Mouse (Mus musculus) stomach, postnatal 0 days (tissue): ENCODE data around the gene Sult2b1. TPM values are rescaled to one million over a fixed set of nuclear protein-coding genes. Genes with fewer than 3 reads are reported as not detected.
A peak's percentile ranks its signal among the peaks of the same experiment; 100 is the strongest.

ENCODE experiments used
- ATAC-seq: fragments of 200-750 bp; cut with Nextera tagmentation; 2 replicates; pipeline ENCODE4 v1.8.0; 2017; ENCODE audit not compliant: low FRiP score, low TSS enrichment
- DNase-seq: peaks from one replicate; pipeline ENCODE4 v3.0.0-alpha.2; 2016; ENCODE audit warnings: low spot score
- H3K27ac ChIP-seq: fragments of 300-500 bp; sonication (generic); replicated peaks from 2 replicates; pipeline ENCODE4 v1.5.1; 2014; ENCODE audit warnings: mild to moderate bottlenecking, control low read depth
- H3K27me3 ChIP-seq: fragments of 300-500 bp; sonication (generic); 2 replicates; pipeline ENCODE4 v1.6.1; 2014; ENCODE audit warnings: low read length; ENCODE audit not compliant: control insufficient read depth, insufficient read depth
- H3K36me3 ChIP-seq: fragments of 300-500 bp; sonication (generic); 2 replicates; pipeline ENCODE4 v1.6.1; 2014; ENCODE audit warnings: low read length, mixed read lengths; ENCODE audit not compliant: control insufficient read depth, insufficient read depth
- H3K4me1 ChIP-seq: fragments of 300-500 bp; sonication (generic); replicated peaks from 2 replicates; pipeline ENCODE4 v1.6.1; 2014; ENCODE audit warnings: antibody characterized with exemption; ENCODE audit not compliant: control insufficient read depth, insufficient read depth
- H3K4me2 ChIP-seq: fragments of 300-500 bp; sonication (generic); replicated peaks from 2 replicates; pipeline ENCODE4 v1.6.1; 2014; ENCODE audit warnings: low read depth, mild to moderate bottlenecking, control low read depth, moderate library complexity
- H3K4me3 ChIP-seq: fragments of 300-500 bp; sonication (generic); 2 replicates; pipeline ENCODE4 v1.5.1; 2014; ENCODE audit warnings: low read depth, low read length, control low read depth
- H3K9ac ChIP-seq: fragments of 300-500 bp; sonication (generic); 2 replicates; pipeline ENCODE4 v1.6.1; 2014; ENCODE audit warnings: mild to moderate bottlenecking, low read length, control low read depth, mixed read lengths
- H3K9me3 ChIP-seq: fragments of 300-500 bp; sonication (generic); 2 replicates; pipeline ENCODE4 v1.6.1; 2016; ENCODE audit warnings: low read length; ENCODE audit not compliant: control insufficient read depth
- CTCF ChIP-seq: IDR thresholded peaks from 2 replicates; pipeline ENCODE4 v1.5.1; 2016; ENCODE audit warnings: antibody characterized with exemption, low read depth, mild to moderate bottlenecking, moderate library complexity
- EP300 ChIP-seq: optimal IDR thresholded peaks from 2 replicates; pipeline ENCODE3; 2016; ENCODE audit warnings: antibody characterized with exemption
- WGBS: fragments of 180-500 bp; shearing (Covaris S2); extraction: QIAGEN DNeasy Blood & Tissue Kit; methylation state at CpG from one replicate; pipeline ENCODE4 v1.1.7; 2014; 5-methylcytosine and 5-hydroxymethylcytosine counted together
- polyA plus RNA-seq: library from polyadenylated mRNA; unstranded; fragments of >200 nt; fragmentation: Nextera tagmentation; extraction: Ambion mirVana; gene quantifications from 2 replicates; pipeline ENCODE4 v1.2.1, GENCODE M21; 2015

Gene Sult2b1
- polyA plus RNA-seq, 1 experiment from 2014 or later, result 87.1 TPM

GRCm38 (mm10) chr7:45786136-45786578 lies 1.7 kb upstream of the Sult2b1 start:
- H3K4me1 ChIP-seq, result peaks cover 6% of the 10 kb centered on the region; the same call in 1 of the 2 replicates
- H3K36me3 ChIP-seq, result no peaks in the 10 kb centered on the region
- no peaks in the 10 kb centered on the region for H3K9me3 ChIP-seq
- no peak for TF ChIP-seq EP300
- no peak for TF ChIP-seq CTCF
- H3K27ac ChIP-seq, result no peak overlapping the region; the same call in 1 of the 2 replicates
- ATAC-seq (no peak), DNase-seq (no peak)
- under 1% methylated on average over 14 of the region's 14 CpGs for WGBS
- H3K4me3 ChIP-seq, result peak overlapping the region; percentile 43; the same call in 1 of the 2 replicates
- H3K27me3 ChIP-seq, result no peaks in the 10 kb centered on the region; the same call in 1 of the 2 replicates
- no peak overlapping the region for H3K9ac ChIP-seq
- H3K4me2 ChIP-seq, result peak overlapping the region; percentile 68

- ATAC-seq (peak; percentile 21; the same call in 1 of the 2 replicates), DNase-seq (no peak)
- Histone ChIP-seq H3K4me2 (peak overlapping the region; percentile 68), H3K4me3 (peak overlapping the region; percentile 43), H3K9me3 (no peaks in the 10 kb centered on the region), H3K4me1 (peaks cover 6% of the 10 kb centered on the region; the same call in 1 of the 2 replicates), H3K27ac (no peak overlapping the region), H3K36me3 (no peaks in the 10 kb centered on the region), H3K27me3 (no peaks in the 10 kb centered on the region; the same call in 1 of the 2 replicates), H3K9ac (peak overlapping the region; percentile 48)
- 2% methylated on average over 38 of the region's 42 CpGs for WGBS
- TF ChIP-seq EP300, result no peak
- peak; percentile 32; the same call in 1 of the 2 replicates for TF ChIP-seq CTCF
Measured at GRCm38 (mm10) chr7:45785388-45786135, 1.1 kb upstream of the Sult2b1 start.

- no peak within 1 kb of the TSS for H3K27ac ChIP-seq
- H3K9me3 ChIP-seq, result no peaks in the 10 kb centered on the region
- no peaks in the 10 kb centered on the region; the same call in 1 of the 2 replicates for H3K27me3 ChIP-seq
- peaks cover 6% of the 10 kb centered on the region; the same call in 1 of the 2 replicates for H3K4me1 ChIP-seq
- peak within 1 kb of the TSS; percentile 61 for H3K9ac ChIP-seq
- TF ChIP-seq EP300 (no peak), CTCF (peak; percentile 60)
- H3K4me2 ChIP-seq, result peak within 1 kb of the TSS; percentile 93
- peak within 1 kb of the TSS; percentile 55 for H3K4me3 ChIP-seq
- peak; percentile 90 for DNase-seq
- H3K36me3 ChIP-seq, result no peaks in the 10 kb centered on the region
- peak; percentile 75 for ATAC-seq
- 0% methylated on average over 38 of the region's 38 CpGs for WGBS
Measured at GRCm38 (mm10) chr7:45783511-45784091, 868 bp downstream of the Sult2b1 start, which contains the start of gene Lmtk3. TSS of gene Lmtk3 (plus strand) at chr7:45783738.

- DNase-seq (no peak), ATAC-seq (no peak)
- 63% methylated on average over 4 of the region's 4 CpGs for WGBS
- TF ChIP-seq EP300, result no peak
- no peak for TF ChIP-seq CTCF
- Histone ChIP-seq H3K4me2 (no peak overlapping the region), H3K9ac (no peak overlapping the region), H3K9me3 (no peaks in the 10 kb centered on the region), H3K27me3 (no peaks in the 10 kb centered on the region; the same call in 1 of the 2 replicates), H3K27ac (no peak overlapping the region), H3K4me1 (peaks cover 6% of the 10 kb centered on the region; the same call in 1 of the 2 replicates), H3K4me3 (no peak overlapping the region), H3K36me3 (no peaks in the 10 kb centered on the region)
Measured at GRCm38 (mm10) chr7:45782271-45782670, 2.2 kb downstream of the Sult2b1 start.

- Histone ChIP-seq H3K4me2 (0 out of 2 replicates have a peak overlapping the region, but pooled peaks have one; percentile 20), H3K27me3 (no peaks in the 10 kb centered on the region), H3K9me3 (no peaks in the 10 kb centered on the region), H3K4me1 (peaks cover 4% of the 10 kb centered on the region; the same call in 1 of the 2 replicates), H3K4me3 (no peak overlapping the region), H3K36me3 (no peaks in the 10 kb centered on the region), H3K9ac (no peak overlapping the region), H3K27ac (no peak overlapping the region; the same call in 1 of the 2 replicates)
- peak; percentile 40; the same call in 1 of the 2 replicates for ATAC-seq
- TF ChIP-seq EP300 (no peak), CTCF (no peak)
- no peak for DNase-seq
- 18% methylated on average over 22 of the region's 22 CpGs for WGBS
Measured at GRCm38 (mm10) chr7:45779081-45779641, 5.3 kb downstream of the Sult2b1 start.
